Mouse (Mus musculus): ENCODE measurements around the gene Hspbap1. TPM values are rescaled to one million over a fixed set of nuclear protein-coding genes. Genes with fewer than 3 reads are reported as not detected.

Gene Hspbap1
- polyA plus RNA-seq, 1 experiment: not detected

GRCm38 (mm10) chr16:35768785-35769642 is 1.2 kb upstream of the Hspbap1 start, which contains the start of gene Dirc2:
Gene Dirc2 (minus strand): TSS chr16:35769356.
- under 1% methylated on average over 77 of the region's 78 CpGs for WGBS

GRCm38 (mm10) chr16:35771141-35771540 is 966 bp downstream of the Hspbap1 start:
- peaks cover 4% of the 10 kb centered on the region for H3K4me1 ChIP-seq (ENCODE audit: control insufficient read depth, insufficient read depth, low read length)
- WGBS: 31% methylated on average over 8 of the region's 8 CpGs
- H3K27ac ChIP-seq (ENCODE audit: insufficient read depth, low read depth, low read length): no peak overlapping the region
- TF ChIP-seq POLR2A (IDR thresholded peaks at IDR 0.05; ENCODE audit: insufficient read depth, low read depth, low read length) (no peak), CTCF (IDR thresholded peaks at IDR 0.05; ENCODE audit: insufficient read depth, low read depth, low read length) (no peak)
- H3K4me3 ChIP-seq (ENCODE audit: insufficient read depth, low read depth, low read length): no peak overlapping the region

More at GRCm38 (mm10) chr16:35768785-35769642, 1.2 kb upstream of the Hspbap1 start, which contains the start of gene Dirc2:
- Histone ChIP-seq H3K27ac (ENCODE audit: insufficient read depth, low read depth, low read length) (peak within 1 kb of the TSS; percentile 26), H3K4me3 (ENCODE audit: insufficient read depth, low read depth, low read length) (peak within 1 kb of the TSS; percentile 63), H3K4me1 (ENCODE audit: control insufficient read depth, insufficient read depth, low read length) (peaks cover 4% of the 10 kb centered on the region)
- no peak for TF ChIP-seq CTCF (IDR thresholded peaks at IDR 0.05; ENCODE audit: insufficient read depth, low read depth, low read length)
- TF ChIP-seq POLR2A (IDR thresholded peaks at IDR 0.05; ENCODE audit: insufficient read depth, low read depth, low read length): peak; percentile 62; the same call in 1 of the 2 replicates

- Histone ChIP-seq H3K27ac (ENCODE audit: insufficient read depth, low read depth, low read length) (no peak overlapping the region), H3K4me3 (ENCODE audit: insufficient read depth, low read depth, low read length) (no peak overlapping the region), H3K4me1 (ENCODE audit: control insufficient read depth, insufficient read depth, low read length) (peaks cover 4% of the 10 kb centered on the region)
- 88% methylated on average over 5 of the region's 5 CpGs for WGBS
- TF ChIP-seq POLR2A (IDR thresholded peaks at IDR 0.05; ENCODE audit: insufficient read depth, low read depth, low read length): no peak
- TF ChIP-seq CTCF (IDR thresholded peaks at IDR 0.05; ENCODE audit: insufficient read depth, low read depth, low read length): no peak
Observed at GRCm38 (mm10) chr16:35771606-35772005, 1.4 kb downstream of the Hspbap1 start.

- WGBS: 92% methylated on average over 5 of the region's 5 CpGs
- no peak overlapping the region for H3K4me3 ChIP-seq (ENCODE audit: insufficient read depth, low read depth, low read length)
- TF ChIP-seq POLR2A (IDR thresholded peaks at IDR 0.05; ENCODE audit: insufficient read depth, low read depth, low read length): no peak
- no peak for TF ChIP-seq CTCF (IDR thresholded peaks at IDR 0.05; ENCODE audit: insufficient read depth, low read depth, low read length)
- H3K27ac ChIP-seq (ENCODE audit: insufficient read depth, low read depth, low read length): no peak overlapping the region
- H3K4me1 ChIP-seq (ENCODE audit: control insufficient read depth, insufficient read depth, low read length): peaks cover 4% of the 10 kb centered on the region
Observed at GRCm38 (mm10) chr16:35772598-35772997, 2.4 kb downstream of the Hspbap1 start.

DNA sequence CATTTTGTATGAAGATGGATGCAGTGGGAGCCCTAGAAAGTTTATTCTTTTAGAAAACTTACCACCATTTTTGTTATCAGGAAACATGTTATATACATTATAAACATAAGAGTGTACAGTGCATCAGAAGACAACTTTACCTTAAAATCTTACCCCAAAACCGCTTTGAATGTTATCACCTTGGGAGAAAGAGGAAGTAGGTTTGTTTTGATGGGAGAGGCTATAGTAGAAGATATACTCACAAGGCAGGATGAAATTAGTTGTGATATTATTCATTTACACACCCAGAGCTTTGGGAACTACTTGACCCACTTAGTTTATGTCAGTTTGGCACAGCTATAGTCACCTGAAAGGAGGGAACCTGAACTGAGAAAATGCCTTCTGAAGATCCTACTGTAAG is 5.7 kb downstream of the Hspbap1 start:
- H3K4me1 ChIP-seq (ENCODE audit: control insufficient read depth, insufficient read depth, low read length): peaks cover 4% of the 10 kb centered on the region
- TF ChIP-seq POLR2A (IDR thresholded peaks at IDR 0.05; ENCODE audit: insufficient read depth, low read depth, low read length): no peak
- TF ChIP-seq CTCF (IDR thresholded peaks at IDR 0.05; ENCODE audit: insufficient read depth, low read depth, low read length): no peak
- no peak overlapping the region for H3K4me3 ChIP-seq (ENCODE audit: insufficient read depth, low read depth, low read length)

DNA sequence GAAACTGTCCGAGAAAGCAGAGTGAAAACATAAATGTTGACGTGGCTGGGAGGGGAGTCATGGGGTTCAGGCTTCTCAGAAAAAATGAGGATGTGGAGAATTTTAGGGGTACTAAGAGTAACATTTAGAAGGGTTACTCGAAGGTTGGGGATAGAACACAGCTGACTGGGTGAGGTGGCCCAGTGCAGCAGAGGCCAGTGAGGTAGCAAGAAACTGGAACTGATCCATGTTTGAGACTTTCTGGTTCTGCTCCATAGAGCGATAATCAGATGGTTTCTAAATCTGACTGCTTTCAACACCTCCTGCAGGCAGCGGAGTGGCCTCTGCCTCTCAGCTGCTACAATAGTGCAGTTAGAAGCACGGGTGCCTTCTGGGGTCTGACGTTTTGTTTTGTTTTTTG is 6.6 kb downstream of the Hspbap1 start:
- WGBS: 86% methylated on average over 7 of the region's 7 CpGs
- Histone ChIP-seq H3K4me1 (ENCODE audit: control insufficient read depth, insufficient read depth, low read length) (no peaks in the 10 kb centered on the region; the same call in 1 of the 2 replicates), H3K4me3 (ENCODE audit: insufficient read depth, low read depth, low read length) (no peak overlapping the region), H3K27ac (ENCODE audit: insufficient read depth, low read depth, low read length) (no peak overlapping the region)
- no peak for TF ChIP-seq CTCF (IDR thresholded peaks at IDR 0.05; ENCODE audit: insufficient read depth, low read depth, low read length)
- no peak for TF ChIP-seq POLR2A (IDR thresholded peaks at IDR 0.05; ENCODE audit: insufficient read depth, low read depth, low read length)

More for the DNA sequence above, 5.7 kb downstream of the Hspbap1 start:
- no peak overlapping the region for H3K27ac ChIP-seq (ENCODE audit: insufficient read depth, low read depth, low read length)
- WGBS: 93% methylated on average over 1 of the region's 1 CpGs

DNA sequence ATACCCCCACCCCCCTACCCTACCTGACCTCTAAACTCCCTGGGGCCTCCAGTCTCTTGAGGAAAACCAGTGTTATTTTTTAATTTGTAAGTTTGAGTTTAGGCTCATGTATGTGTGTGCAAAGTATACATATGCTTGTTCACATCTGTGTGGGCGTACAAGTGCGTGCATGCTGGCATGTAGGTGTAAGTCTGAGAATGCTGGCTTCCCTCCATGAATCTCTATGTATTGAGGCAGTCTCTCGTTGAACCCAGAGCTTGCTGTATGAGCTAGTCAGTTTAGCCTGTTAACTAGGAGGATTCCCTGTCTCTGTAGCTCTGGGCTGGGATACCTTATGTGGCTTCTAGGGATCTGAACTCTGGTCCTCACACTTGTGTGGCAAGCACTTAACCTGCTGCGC is 7.6 kb downstream of the Hspbap1 start:
- 86% methylated on average over 4 of the region's 4 CpGs for WGBS
- TF ChIP-seq POLR2A (IDR thresholded peaks at IDR 0.05; ENCODE audit: insufficient read depth, low read depth, low read length): no peak
- TF ChIP-seq CTCF (IDR thresholded peaks at IDR 0.05; ENCODE audit: insufficient read depth, low read depth, low read length): no peak
- no peak overlapping the region for H3K27ac ChIP-seq (ENCODE audit: insufficient read depth, low read depth, low read length)
- H3K4me3 ChIP-seq (ENCODE audit: insufficient read depth, low read depth, low read length): no peak overlapping the region
- H3K4me1 ChIP-seq (ENCODE audit: control insufficient read depth, insufficient read depth, low read length): no peaks in the 10 kb centered on the region; the same call in 1 of the 2 replicates

- WGBS: 34% methylated on average over 7 of the region's 7 CpGs
- Histone ChIP-seq H3K4me1 (ENCODE audit: control insufficient read depth, insufficient read depth, low read length) (no peaks in the 10 kb centered on the region; the same call in 1 of the 2 replicates), H3K4me3 (ENCODE audit: insufficient read depth, low read depth, low read length) (no peak overlapping the region), H3K27ac (ENCODE audit: insufficient read depth, low read depth, low read length) (no peak overlapping the region)
- TF ChIP-seq POLR2A (IDR thresholded peaks at IDR 0.05; ENCODE audit: insufficient read depth, low read depth, low read length): no peak
- TF ChIP-seq CTCF (IDR thresholded peaks at IDR 0.05; ENCODE audit: insufficient read depth, low read depth, low read length): no peak
Observed at GRCm38 (mm10) chr16:35779681-35780080, 9.5 kb downstream of the Hspbap1 start.

DNA sequence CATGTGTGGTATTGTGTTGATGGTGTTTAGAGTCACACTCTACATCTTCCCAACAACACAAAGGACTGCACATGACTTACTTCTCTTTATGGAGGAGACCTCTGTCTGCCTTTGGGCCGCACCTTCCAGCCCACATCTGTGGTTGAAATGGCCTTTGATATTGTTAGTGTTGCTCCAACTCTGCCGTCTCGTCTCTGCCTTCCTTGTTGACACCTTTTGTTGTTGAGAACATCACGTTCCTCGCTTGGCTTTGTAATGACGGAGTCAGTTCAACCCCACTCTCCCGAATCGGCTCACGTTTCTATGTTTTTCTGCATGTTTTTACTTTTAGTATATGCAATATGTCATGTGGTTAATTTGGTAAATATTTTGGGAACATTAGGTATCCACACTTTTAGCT is 10.9 kb downstream of the Hspbap1 start:
- H3K4me3 ChIP-seq (ENCODE audit: insufficient read depth, low read depth, low read length): no peak overlapping the region
- no peak for TF ChIP-seq POLR2A (IDR thresholded peaks at IDR 0.05; ENCODE audit: insufficient read depth, low read depth, low read length)
- no peak for TF ChIP-seq CTCF (IDR thresholded peaks at IDR 0.05; ENCODE audit: insufficient read depth, low read depth, low read length)
- H3K4me1 ChIP-seq (ENCODE audit: control insufficient read depth, insufficient read depth, low read length): no peaks in the 10 kb centered on the region; the same call in 1 of the 2 replicates
- WGBS: 89% methylated on average over 9 of the region's 9 CpGs
- no peak overlapping the region for H3K27ac ChIP-seq (ENCODE audit: insufficient read depth, low read depth, low read length)

All from olfactory bulb, adult 2 months (tissue).